Mouse (Mus musculus): ENCODE measurements at regions not wholly inside any gene's neighbourhood (a gene's known extent, or its start where the extent isn't known, plus 50 kb on each side); places are given as distances from the start of the nearest gene placed in this dataset.

- Histone ChIP-seq H3K9ac (no peak overlapping the region), H3K4me3 (no peak overlapping the region), H3K4me2 (no peak overlapping the region), H3K9me3 (0 out of 2 replicates have a peak, but pooled peaks cover 3% of the 10 kb centered on the region), H3K36me3 (no peaks in the 10 kb centered on the region), H3K27ac (replicated peaks) (no peak overlapping the region), H3K27me3 (replicated peaks) (no peaks in the 10 kb centered on the region), H3K4me1 (no peaks in the 10 kb centered on the region)
- 74% methylated on average over 4 of the region's 4 CpGs for WGBS
- no peak for ATAC-seq (ENCODE audit: extremely low read depth, insufficient number of reproducible peaks, low FRiP score, low TSS enrichment)
These were observed 149.1 kb downstream of the Fam124b start for GRCm38 (mm10) chr1:80069141-80069540.

- H3K27me3 ChIP-seq (replicated peaks) = no peaks in the 10 kb centered on the region
- H3K27ac ChIP-seq (replicated peaks) = no peak overlapping the region
- 0 out of 2 replicates have a peak, but pooled peaks cover 3% of the 10 kb centered on the region for H3K9me3 ChIP-seq
- 50% methylated on average over 1 of the region's 1 CpGs for WGBS
- H3K4me3 ChIP-seq = no peak overlapping the region
- no peak for ATAC-seq (ENCODE audit: extremely low read depth, insufficient number of reproducible peaks, low FRiP score, low TSS enrichment)
- no peaks in the 10 kb centered on the region for H3K36me3 ChIP-seq
- no peak overlapping the region for H3K9ac ChIP-seq
- no peak overlapping the region for H3K4me2 ChIP-seq
- no peaks in the 10 kb centered on the region for H3K4me1 ChIP-seq
These were observed 156.2 kb downstream of the Fam124b start for GRCm38 (mm10) chr1:80062121-80062520.

GRCm38 (mm10) chr1:80061632-80062031, 156.6 kb downstream of the Fam124b start:
- Histone ChIP-seq H3K4me1 (no peaks in the 10 kb centered on the region), H3K9ac (no peak overlapping the region), H3K4me3 (no peak overlapping the region), H3K4me2 (no peak overlapping the region), H3K36me3 (no peaks in the 10 kb centered on the region), H3K27me3 (replicated peaks) (no peaks in the 10 kb centered on the region), H3K27ac (replicated peaks) (no peak overlapping the region), H3K9me3 (0 out of 2 replicates have a peak, but pooled peaks cover 3% of the 10 kb centered on the region)
- ATAC-seq (ENCODE audit: extremely low read depth, insufficient number of reproducible peaks, low FRiP score, low TSS enrichment) = no peak
- 72% methylated on average over 7 of the region's 7 CpGs for WGBS

GRCm38 (mm10) chr1:80045141-80045540, 173.1 kb downstream of the Fam124b start:
- Histone ChIP-seq H3K27me3 (replicated peaks) (no peaks in the 10 kb centered on the region), H3K9ac (no peak overlapping the region), H3K4me2 (no peak overlapping the region), H3K36me3 (no peaks in the 10 kb centered on the region), H3K9me3 (no peaks in the 10 kb centered on the region), H3K27ac (replicated peaks) (no peak overlapping the region), H3K4me1 (no peaks in the 10 kb centered on the region), H3K4me3 (no peak overlapping the region)
- 78% methylated on average over 10 of the region's 10 CpGs for WGBS
- ATAC-seq (ENCODE audit: extremely low read depth, insufficient number of reproducible peaks, low FRiP score, low TSS enrichment) = no peak

GRCm38 (mm10) chr1:80040409-80040808, 177.9 kb downstream of the Fam124b start:
- no peaks in the 10 kb centered on the region for H3K9me3 ChIP-seq
- 66% methylated on average over 3 of the region's 3 CpGs for WGBS
- H3K4me3 ChIP-seq = no peak overlapping the region
- no peaks in the 10 kb centered on the region for H3K27me3 ChIP-seq (replicated peaks)
- H3K4me2 ChIP-seq = no peak overlapping the region
- H3K4me1 ChIP-seq = no peaks in the 10 kb centered on the region
- no peaks in the 10 kb centered on the region for H3K36me3 ChIP-seq
- H3K27ac ChIP-seq (replicated peaks) = no peak overlapping the region
- ATAC-seq (ENCODE audit: extremely low read depth, insufficient number of reproducible peaks, low FRiP score, low TSS enrichment) = no peak
- H3K9ac ChIP-seq = no peak overlapping the region

GRCm38 (mm10) chr1:80039891-80040290, 178.4 kb downstream of the Fam124b start:
- ATAC-seq (ENCODE audit: extremely low read depth, insufficient number of reproducible peaks, low FRiP score, low TSS enrichment) = no peak
- H3K36me3 ChIP-seq = no peaks in the 10 kb centered on the region
- H3K4me2 ChIP-seq = no peak overlapping the region
- H3K27me3 ChIP-seq (replicated peaks) = no peaks in the 10 kb centered on the region
- H3K27ac ChIP-seq (replicated peaks) = no peak overlapping the region
- H3K9ac ChIP-seq = no peak overlapping the region
- no peaks in the 10 kb centered on the region for H3K9me3 ChIP-seq
- 50% methylated on average over 3 of the region's 3 CpGs for WGBS
- no peak overlapping the region for H3K4me3 ChIP-seq
- no peaks in the 10 kb centered on the region for H3K4me1 ChIP-seq

GRCm38 (mm10) chr1:80039161-80039560, 178.2 kb upstream of the Serpine2 start:
- Histone ChIP-seq H3K4me3 (no peak overlapping the region), H3K27me3 (replicated peaks) (no peaks in the 10 kb centered on the region), H3K9ac (no peak overlapping the region), H3K4me2 (no peak overlapping the region), H3K36me3 (no peaks in the 10 kb centered on the region), H3K27ac (replicated peaks) (no peak overlapping the region), H3K4me1 (no peaks in the 10 kb centered on the region), H3K9me3 (no peaks in the 10 kb centered on the region)
- ATAC-seq (ENCODE audit: extremely low read depth, insufficient number of reproducible peaks, low FRiP score, low TSS enrichment) = no peak
- WGBS = 64% methylated on average over 4 of the region's 4 CpGs

- peaks cover 7% of the 10 kb centered on the region for H3K4me1 ChIP-seq
- no peak overlapping the region for H3K4me3 ChIP-seq
- ATAC-seq (ENCODE audit: extremely low read depth, insufficient number of reproducible peaks, low FRiP score, low TSS enrichment) = no peak
- H3K36me3 ChIP-seq = no peaks in the 10 kb centered on the region
- no peaks in the 10 kb centered on the region for H3K9me3 ChIP-seq
- no peak overlapping the region for H3K9ac ChIP-seq
- H3K27me3 ChIP-seq (replicated peaks) = no peaks in the 10 kb centered on the region
- H3K4me2 ChIP-seq = no peak overlapping the region
- no peak overlapping the region for H3K27ac ChIP-seq (replicated peaks)
These were observed 177.1 kb upstream of the Serpine2 start for GRCm38 (mm10) chr1:80038059-80038458.

- Histone ChIP-seq H3K4me2 (no peak overlapping the region), H3K4me3 (no peak overlapping the region), H3K9me3 (no peaks in the 10 kb centered on the region), H3K27me3 (replicated peaks) (no peaks in the 10 kb centered on the region), H3K36me3 (no peaks in the 10 kb centered on the region), H3K9ac (no peak overlapping the region), H3K4me1 (peaks cover 21% of the 10 kb centered on the region), H3K27ac (replicated peaks) (no peak overlapping the region)
- WGBS = 88% methylated on average over 4 of the region's 4 CpGs
- no peak for ATAC-seq (ENCODE audit: extremely low read depth, insufficient number of reproducible peaks, low FRiP score, low TSS enrichment)
These were observed 175.5 kb upstream of the Serpine2 start for GRCm38 (mm10) chr1:80036436-80036835.

GRCm38 (mm10) chr1:80033522-80033921, 172.5 kb upstream of the Serpine2 start:
- Histone ChIP-seq H3K27me3 (replicated peaks) (no peaks in the 10 kb centered on the region), H3K4me2 (no peak overlapping the region), H3K9ac (no peak overlapping the region), H3K9me3 (no peaks in the 10 kb centered on the region), H3K4me1 (peaks cover 35% of the 10 kb centered on the region), H3K4me3 (no peak overlapping the region), H3K36me3 (no peaks in the 10 kb centered on the region), H3K27ac (replicated peaks) (0 out of 2 replicates have a peak overlapping the region, but pooled peaks have one; percentile 33)
- 40% methylated on average over 6 of the region's 6 CpGs for WGBS
- no peak for ATAC-seq (ENCODE audit: extremely low read depth, insufficient number of reproducible peaks, low FRiP score, low TSS enrichment)

GRCm38 (mm10) chr1:80033121-80033520, 172.1 kb upstream of the Serpine2 start:
- 51% methylated on average over 2 of the region's 2 CpGs for WGBS
- no peaks in the 10 kb centered on the region for H3K36me3 ChIP-seq
- H3K9ac ChIP-seq = no peak overlapping the region
- no peaks in the 10 kb centered on the region for H3K9me3 ChIP-seq
- H3K4me1 ChIP-seq = peaks cover 35% of the 10 kb centered on the region
- H3K4me2 ChIP-seq = no peak overlapping the region
- H3K4me3 ChIP-seq = no peak overlapping the region
- ATAC-seq (ENCODE audit: extremely low read depth, insufficient number of reproducible peaks, low FRiP score, low TSS enrichment) = no peak
- H3K27me3 ChIP-seq (replicated peaks) = no peaks in the 10 kb centered on the region
- peak overlapping the region; percentile 33; the same call in 1 of the 2 replicates for H3K27ac ChIP-seq (replicated peaks)

- ATAC-seq (ENCODE audit: extremely low read depth, insufficient number of reproducible peaks, low FRiP score, low TSS enrichment) = no peak
- H3K27me3 ChIP-seq (replicated peaks) = no peaks in the 10 kb centered on the region
- H3K4me1 ChIP-seq = peaks cover 35% of the 10 kb centered on the region
- no peak overlapping the region for H3K4me3 ChIP-seq
- H3K9me3 ChIP-seq = no peaks in the 10 kb centered on the region
- H3K36me3 ChIP-seq = no peaks in the 10 kb centered on the region
- H3K9ac ChIP-seq = no peak overlapping the region
- no peak overlapping the region for H3K4me2 ChIP-seq
- 0 out of 2 replicates have a peak overlapping the region, but pooled peaks have one; percentile 13 for H3K27ac ChIP-seq (replicated peaks)
These were observed 171.5 kb upstream of the Serpine2 start for GRCm38 (mm10) chr1:80032464-80032863.

Measured in heart, embryonic 13.5 days (tissue).